Mouse (Mus musculus) forebrain, embryonic 15.5 days (tissue): ENCODE measurements around the gene A630023A22Rik. TPM values are rescaled to one million over a fixed set of nuclear protein-coding genes. Genes with fewer than 3 reads are reported as not detected.

ENCODE experiments used
- ATAC-seq: fragments of 200-750 bp; cut with Nextera tagmentation; replicated peaks from 2 replicates; pipeline ENCODE4 v1.8.0; 2017; ENCODE audit warnings: mild to moderate bottlenecking, moderate TSS enrichment, moderate library complexity
- H3K27ac ChIP-seq: fragments of 300-500 bp; sonication (generic); replicated peaks from 2 replicates; pipeline ENCODE4 v1.5.1; 2015; ENCODE audit warnings: mild to moderate bottlenecking, inconsistent platforms
- H3K27me3 ChIP-seq: fragments of 300-500 bp; sonication (generic); 2 replicates; pipeline ENCODE4 v1.6.1; 2015; ENCODE audit warnings: inconsistent platforms
- H3K36me3 ChIP-seq: fragments of 300-500 bp; sonication (generic); 2 replicates; pipeline ENCODE4 v1.6.1; 2015; ENCODE audit warnings: mild to moderate bottlenecking, inconsistent platforms
- H3K4me1 ChIP-seq: fragments of 300-500 bp; sonication (generic); 2 replicates; pipeline ENCODE4 v1.6.1; 2015; ENCODE audit warnings: inconsistent platforms
- H3K4me2 ChIP-seq: fragments of 300-500 bp; sonication (generic); replicated peaks from 2 replicates; pipeline ENCODE4 v1.6.1; 2015; ENCODE audit warnings: mild to moderate bottlenecking, inconsistent platforms
- H3K4me3 ChIP-seq: fragments of 300-500 bp; sonication (generic); 2 replicates; pipeline ENCODE4 v1.5.1; 2015; ENCODE audit warnings: mild to moderate bottlenecking, inconsistent platforms
- H3K9ac ChIP-seq: fragments of 300-500 bp; sonication (generic); replicated peaks from 2 replicates; pipeline ENCODE4 v1.6.1; 2015; ENCODE audit warnings: mild to moderate bottlenecking, inconsistent platforms
- H3K9me3 ChIP-seq: fragments of 300-500 bp; sonication (generic); 2 replicates; pipeline ENCODE4 v1.6.1; 2016; ENCODE audit warnings: inconsistent platforms
- WGBS: fragments of 180-500 bp; shearing (Covaris S2); methylation state at CpG from one replicate; pipeline ENCODE4 v1.1.7; 2015; ENCODE audit warnings: mixed read lengths; 5-methylcytosine and 5-hydroxymethylcytosine counted together
- polyA plus RNA-seq: library from polyadenylated mRNA; unstranded; fragments of >200 nt; fragmentation: Nextera tagmentation; extraction: Ambion mirVana; gene quantifications from 2 replicates; pipeline ENCODE4 v1.2.1, GENCODE M21; 2015

Gene A630023A22Rik
- polyA plus RNA-seq, 1 experiment from 2014 or later: not detected

DNA sequence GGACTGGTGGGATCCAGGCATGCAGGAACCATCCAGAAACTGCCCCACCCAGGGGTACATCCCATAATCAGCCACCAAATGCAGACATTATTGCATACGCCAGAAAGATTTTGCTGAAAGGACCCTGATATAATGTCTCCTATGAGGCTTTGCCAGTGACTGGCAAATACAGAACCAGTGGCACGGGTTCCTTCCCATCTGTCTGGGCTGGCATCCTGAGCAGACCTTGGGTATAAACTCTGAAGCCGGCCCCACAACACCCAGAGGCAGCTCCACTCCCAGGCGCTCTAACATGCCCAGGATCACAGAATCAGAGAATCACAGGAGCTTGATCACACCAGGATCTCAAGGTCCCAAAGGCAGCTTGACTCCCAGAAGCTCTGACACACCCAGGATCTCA, 11.8 kb upstream of the A630023A22Rik start:
- WGBS: 80% methylated on average over 4 of the region's 4 CpGs
- Histone ChIP-seq H3K27ac (no peak overlapping the region), H3K9me3 (no peaks in the 10 kb centered on the region), H3K4me2 (no peak overlapping the region), H3K9ac (no peak overlapping the region), H3K4me1 (no peaks in the 10 kb centered on the region), H3K27me3 (no peaks in the 10 kb centered on the region), H3K4me3 (no peak overlapping the region), H3K36me3 (no peaks in the 10 kb centered on the region)
- ATAC-seq: no peak

DNA sequence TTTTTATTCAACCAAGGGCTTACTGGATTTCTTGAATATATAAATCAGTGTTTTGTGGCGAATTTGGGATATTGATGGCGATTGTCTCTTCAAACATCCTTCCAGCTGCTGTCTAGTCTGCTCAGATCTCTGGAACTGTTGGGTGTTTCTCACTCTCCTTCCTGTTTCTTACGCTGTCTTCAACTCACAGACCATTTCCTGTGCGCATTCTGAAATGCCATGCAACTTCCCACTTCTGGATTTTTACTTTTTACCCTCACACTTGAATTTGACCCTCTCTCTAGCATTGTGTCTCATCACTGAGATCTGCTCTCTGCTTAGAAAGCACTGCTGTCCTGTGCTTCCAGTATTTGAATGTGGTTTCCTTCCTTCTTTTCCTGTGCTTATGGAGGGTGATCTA, 5.0 kb upstream of the A630023A22Rik start:
- WGBS: 81% methylated on average over 4 of the region's 4 CpGs

DNA sequence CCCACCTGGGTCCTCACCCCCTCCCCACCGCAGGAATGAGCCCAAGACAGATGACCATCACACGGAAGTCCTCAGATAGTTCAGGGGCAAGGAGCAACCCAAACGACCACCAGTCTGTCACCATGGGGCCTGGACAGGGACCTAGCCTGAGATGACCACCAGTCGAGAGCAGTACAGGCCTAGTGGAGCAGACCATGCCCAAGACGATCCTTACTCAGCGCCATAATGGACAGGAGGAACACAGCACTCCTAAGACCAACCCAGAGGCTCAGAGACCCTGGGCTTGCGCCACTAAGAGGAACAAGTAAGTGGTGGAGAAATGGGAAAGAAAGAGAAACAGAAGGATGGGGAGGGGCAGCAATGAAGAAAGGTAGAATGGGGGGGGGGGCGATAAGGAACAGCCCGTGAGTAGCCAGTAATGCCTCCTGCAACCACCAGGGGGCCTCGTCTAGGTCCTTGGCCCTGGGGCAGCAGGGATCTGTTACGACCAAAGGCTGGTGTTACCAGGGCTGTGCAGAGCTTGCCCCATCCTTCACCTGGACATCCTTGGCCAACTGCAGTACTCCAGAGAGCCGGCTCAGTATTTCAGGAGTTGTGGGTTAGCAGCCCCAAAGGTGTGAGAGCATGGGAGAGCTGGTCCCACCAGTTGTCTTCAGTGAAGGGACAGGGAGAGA, 4.0 kb upstream of the A630023A22Rik start:
- H3K9me3 ChIP-seq: no peaks in the 10 kb centered on the region
- no peaks in the 10 kb centered on the region for H3K4me1 ChIP-seq
- H3K27me3 ChIP-seq: no peaks in the 10 kb centered on the region
- no peak for ATAC-seq
- H3K4me3 ChIP-seq: no peak overlapping the region
- H3K36me3 ChIP-seq: no peaks in the 10 kb centered on the region
- no peak overlapping the region for H3K9ac ChIP-seq
- WGBS: 58% methylated on average over 11 of the region's 12 CpGs
- H3K4me2 ChIP-seq: no peak overlapping the region
- no peak overlapping the region for H3K27ac ChIP-seq

More for the DNA sequence above, 5.0 kb upstream of the A630023A22Rik start:
- H3K9ac ChIP-seq: no peak overlapping the region
- no peak overlapping the region for H3K4me2 ChIP-seq
- no peak overlapping the region for H3K4me3 ChIP-seq
- no peaks in the 10 kb centered on the region for H3K27me3 ChIP-seq
- no peaks in the 10 kb centered on the region for H3K9me3 ChIP-seq
- no peaks in the 10 kb centered on the region for H3K36me3 ChIP-seq
- no peak overlapping the region for H3K27ac ChIP-seq
- no peaks in the 10 kb centered on the region for H3K4me1 ChIP-seq
- no peak for ATAC-seq

DNA sequence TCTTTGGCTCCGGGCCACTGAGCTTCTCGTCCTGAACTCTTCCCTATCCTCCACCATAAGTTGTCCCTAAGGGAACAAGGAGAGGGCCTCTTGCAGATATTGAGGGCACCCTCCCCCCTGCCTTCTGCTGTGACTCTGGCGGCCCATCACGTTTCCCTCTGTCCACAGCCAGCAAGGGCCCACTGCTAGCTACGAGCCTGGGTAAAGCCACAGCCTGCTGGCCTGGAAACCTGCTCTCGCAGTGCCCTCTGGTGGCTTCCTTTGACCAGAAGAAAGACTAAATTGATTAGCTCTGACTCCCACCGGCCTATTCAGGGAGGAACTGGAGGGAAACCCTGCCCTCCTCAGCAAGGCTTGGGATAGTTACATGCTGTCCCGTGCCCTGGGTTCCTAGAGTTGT, 2.3 kb upstream of the A630023A22Rik start:
- H3K27me3 ChIP-seq: no peaks in the 10 kb centered on the region
- H3K4me3 ChIP-seq: no peak overlapping the region
- ATAC-seq: no peak; the same call in 1 of the 2 replicates
- no peak overlapping the region for H3K9ac ChIP-seq
- WGBS: 22% methylated on average over 8 of the region's 8 CpGs
- no peaks in the 10 kb centered on the region for H3K36me3 ChIP-seq
- H3K4me2 ChIP-seq: no peak overlapping the region
- H3K4me1 ChIP-seq: no peaks in the 10 kb centered on the region
- no peaks in the 10 kb centered on the region for H3K9me3 ChIP-seq
- no peak overlapping the region for H3K27ac ChIP-seq

DNA sequence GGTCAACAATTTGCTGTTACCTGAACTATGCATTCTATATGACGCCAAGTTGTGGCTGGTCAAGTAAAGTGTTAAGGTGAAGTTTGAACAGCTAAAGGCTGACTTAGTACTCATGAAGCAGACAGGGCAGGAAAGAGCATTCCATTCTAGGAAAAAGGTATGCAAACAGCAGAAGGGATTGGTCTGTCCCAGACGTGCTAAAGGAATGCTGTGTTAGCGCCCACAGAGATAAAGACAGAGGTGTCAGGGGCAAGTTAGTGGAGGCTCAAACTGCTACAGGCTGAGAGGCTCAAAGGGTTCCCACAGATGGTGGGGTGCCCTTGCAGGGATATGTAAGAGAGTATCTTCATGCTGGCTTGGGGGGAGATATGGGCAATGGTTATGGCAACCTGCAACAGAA, 1.3 kb upstream of the A630023A22Rik start:
- H3K9me3 ChIP-seq: no peaks in the 10 kb centered on the region
- H3K27ac ChIP-seq: no peak overlapping the region
- H3K4me1 ChIP-seq: no peaks in the 10 kb centered on the region
- no peak overlapping the region for H3K9ac ChIP-seq
- no peaks in the 10 kb centered on the region for H3K36me3 ChIP-seq
- no peak for ATAC-seq
- no peak overlapping the region for H3K4me3 ChIP-seq
- no peaks in the 10 kb centered on the region for H3K27me3 ChIP-seq
- no peak overlapping the region for H3K4me2 ChIP-seq
- 91% methylated on average over 3 of the region's 3 CpGs for WGBS

DNA sequence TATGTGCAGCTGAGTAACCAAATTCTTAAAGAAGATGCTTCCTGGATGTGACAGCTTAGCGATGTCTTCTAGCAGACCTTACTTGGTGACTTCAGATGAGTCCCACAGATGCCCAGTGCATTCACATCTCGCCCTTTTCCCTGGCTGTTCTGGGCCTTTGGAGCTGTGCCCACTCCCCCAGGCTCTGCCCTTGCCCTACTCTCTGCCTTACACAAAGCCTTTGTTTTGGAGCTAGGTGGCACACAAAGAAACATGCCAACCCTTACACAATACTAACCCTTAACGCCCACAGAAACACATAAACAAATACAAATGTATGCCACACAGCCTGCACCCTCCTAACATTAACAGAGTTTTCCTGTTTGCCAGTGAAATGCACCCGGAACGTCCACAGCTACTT, 6.4 kb downstream of the A630023A22Rik start:
- Histone ChIP-seq H3K27ac (no peak overlapping the region), H3K36me3 (no peaks in the 10 kb centered on the region), H3K4me1 (no peaks in the 10 kb centered on the region), H3K4me2 (no peak overlapping the region), H3K4me3 (no peak overlapping the region), H3K27me3 (no peaks in the 10 kb centered on the region), H3K9me3 (no peaks in the 10 kb centered on the region), H3K9ac (no peak overlapping the region)
- 62% methylated on average over 5 of the region's 5 CpGs for WGBS
- no peak for ATAC-seq

DNA sequence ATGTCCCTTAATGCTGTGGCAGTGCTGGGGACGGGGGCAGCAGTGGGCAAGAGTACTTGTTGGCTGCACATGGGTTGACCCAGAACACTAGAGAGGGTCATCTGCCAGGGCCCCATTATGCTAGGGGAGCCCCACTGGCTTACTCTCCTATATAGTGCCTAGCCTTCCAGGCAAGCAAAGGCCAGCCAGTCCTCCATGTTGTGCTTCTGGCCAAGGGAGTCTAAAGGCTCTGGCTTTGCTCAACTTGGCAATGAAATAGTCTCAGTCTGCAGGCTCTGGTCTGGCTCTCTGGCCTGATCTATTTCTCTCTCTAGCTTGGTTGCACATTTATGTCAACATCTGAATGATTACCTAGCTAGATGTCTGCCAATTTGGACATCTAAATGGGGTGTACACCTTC, 9.7 kb downstream of the A630023A22Rik start:
- H3K4me3 ChIP-seq: no peak overlapping the region
- no peaks in the 10 kb centered on the region for H3K36me3 ChIP-seq
- ATAC-seq: no peak
- H3K4me2 ChIP-seq: no peak overlapping the region
- H3K4me1 ChIP-seq: no peaks in the 10 kb centered on the region
- H3K27me3 ChIP-seq: no peaks in the 10 kb centered on the region
- WGBS: 77% methylated on average over 1 of the region's 1 CpGs
- H3K9me3 ChIP-seq: no peaks in the 10 kb centered on the region
- no peak overlapping the region for H3K27ac ChIP-seq
- no peak overlapping the region for H3K9ac ChIP-seq

DNA sequence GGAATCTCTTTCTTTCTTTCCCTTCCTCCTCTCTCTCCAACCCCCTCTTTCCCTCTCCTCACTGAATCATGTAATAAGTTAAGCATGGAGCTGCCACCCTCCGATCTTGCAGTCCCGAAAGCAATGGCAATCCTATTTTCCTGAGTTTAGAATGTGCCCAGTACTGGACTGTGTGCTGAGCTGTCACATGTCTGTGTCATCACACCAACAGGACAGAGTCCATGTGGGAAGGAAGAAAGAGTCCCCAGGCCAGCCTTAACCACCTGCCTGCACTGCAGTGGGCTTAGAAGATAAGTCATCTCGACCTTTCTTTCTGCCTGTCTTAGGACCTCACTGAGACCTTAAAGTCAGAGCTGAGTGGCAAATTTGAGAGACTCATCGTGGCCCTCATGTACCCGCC, 11.1 kb downstream of the A630023A22Rik start:
- H3K36me3 ChIP-seq: no peaks in the 10 kb centered on the region
- H3K27me3 ChIP-seq: no peaks in the 10 kb centered on the region
- ATAC-seq: no peak
- H3K4me1 ChIP-seq: no peaks in the 10 kb centered on the region
- no peak overlapping the region for H3K4me3 ChIP-seq
- H3K27ac ChIP-seq: no peak overlapping the region
- H3K4me2 ChIP-seq: no peak overlapping the region
- H3K9me3 ChIP-seq: no peaks in the 10 kb centered on the region
- 89% methylated on average over 5 of the region's 5 CpGs for WGBS
- no peak overlapping the region for H3K9ac ChIP-seq

DNA sequence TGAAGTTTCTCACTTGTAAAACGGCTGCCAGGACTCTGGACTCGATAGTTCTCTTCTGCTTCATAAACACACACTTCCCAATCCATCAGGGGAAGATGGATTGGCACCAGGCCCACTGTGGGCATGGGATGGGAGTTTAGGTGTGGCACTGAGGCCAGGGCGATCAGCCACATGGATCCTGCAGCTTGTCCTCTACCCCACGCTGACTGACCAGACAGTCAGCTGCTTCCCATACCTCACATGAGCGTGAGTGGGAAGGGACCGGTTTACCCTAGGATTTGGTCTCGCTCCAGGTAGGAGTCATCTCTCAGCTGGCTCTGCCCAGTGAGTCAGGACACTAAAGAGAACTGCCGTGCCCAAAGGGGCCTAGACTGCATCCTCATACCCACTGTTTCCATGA, 12.8 kb downstream of the A630023A22Rik start:
- H3K9me3 ChIP-seq: no peaks in the 10 kb centered on the region
- no peaks in the 10 kb centered on the region for H3K4me1 ChIP-seq
- no peak for ATAC-seq
- H3K9ac ChIP-seq: no peak overlapping the region
- H3K27ac ChIP-seq: no peak overlapping the region
- no peak overlapping the region for H3K4me2 ChIP-seq
- 91% methylated on average over 8 of the region's 8 CpGs for WGBS
- no peak overlapping the region for H3K4me3 ChIP-seq
- H3K27me3 ChIP-seq: no peaks in the 10 kb centered on the region
- no peaks in the 10 kb centered on the region for H3K36me3 ChIP-seq

DNA sequence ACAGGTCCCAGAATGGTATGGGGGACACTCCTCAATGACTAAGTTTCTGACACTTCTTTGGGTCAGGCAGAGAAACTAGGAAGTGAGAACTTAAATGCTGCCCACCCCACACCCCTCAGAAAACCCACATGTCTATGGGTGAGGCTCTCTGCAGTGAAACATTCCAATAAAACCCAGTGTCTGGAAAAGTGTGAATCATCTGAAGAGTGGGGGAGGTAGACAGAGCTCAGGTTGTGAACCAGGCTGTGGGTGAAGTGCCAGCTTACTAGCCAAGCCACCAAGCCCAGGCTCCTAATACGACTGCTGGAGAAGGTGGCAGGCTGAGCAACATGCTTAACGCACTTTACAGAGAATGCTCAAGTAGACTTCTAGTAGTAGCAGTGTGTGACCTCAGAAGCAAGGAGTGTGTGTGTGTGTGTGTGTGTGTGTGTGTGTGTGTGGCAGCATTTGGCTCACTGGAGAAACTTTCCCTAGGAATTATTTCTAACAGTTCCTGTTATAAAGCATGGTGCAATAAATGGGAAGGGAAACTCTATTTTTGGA, 14.6 kb downstream of the A630023A22Rik start:
- no peaks in the 10 kb centered on the region for H3K36me3 ChIP-seq
- H3K4me2 ChIP-seq: no peak overlapping the region
- no peak overlapping the region for H3K9ac ChIP-seq
- H3K4me3 ChIP-seq: no peak overlapping the region
- no peak overlapping the region for H3K27ac ChIP-seq
- no peak for ATAC-seq
- no peaks in the 10 kb centered on the region for H3K4me1 ChIP-seq
- WGBS: 83% methylated on average over 2 of the region's 2 CpGs
- no peaks in the 10 kb centered on the region for H3K27me3 ChIP-seq
- H3K9me3 ChIP-seq: no peaks in the 10 kb centered on the region

DNA sequence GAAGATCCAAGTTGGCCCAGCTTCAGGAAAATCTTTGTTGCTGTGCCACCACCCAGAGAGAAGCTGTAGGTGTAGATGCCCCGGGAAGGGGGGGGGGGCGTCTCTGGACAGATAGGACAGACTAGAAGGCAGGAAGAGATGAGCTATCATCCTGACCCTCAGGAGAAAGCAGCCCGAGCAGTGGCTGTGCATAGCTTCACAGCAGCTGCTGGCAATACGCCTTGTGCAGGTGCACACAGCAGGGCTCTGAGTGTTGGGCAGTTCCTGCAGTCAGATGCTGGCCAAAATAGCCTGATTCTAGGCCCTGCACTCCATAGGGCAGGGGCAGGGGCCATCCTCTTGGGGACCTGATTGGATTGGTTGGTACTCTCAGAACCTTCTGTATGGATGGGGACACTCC, 15.7 kb downstream of the A630023A22Rik start:
- no peak overlapping the region for H3K27ac ChIP-seq
- H3K9me3 ChIP-seq: no peaks in the 10 kb centered on the region
- H3K9ac ChIP-seq: no peak overlapping the region
- no peak overlapping the region for H3K4me3 ChIP-seq
- H3K36me3 ChIP-seq: no peaks in the 10 kb centered on the region
- no peak overlapping the region for H3K4me2 ChIP-seq
- H3K4me1 ChIP-seq: no peaks in the 10 kb centered on the region
- ATAC-seq: no peak
- H3K27me3 ChIP-seq: no peaks in the 10 kb centered on the region
- WGBS: 64% methylated on average over 4 of the region's 4 CpGs

DNA sequence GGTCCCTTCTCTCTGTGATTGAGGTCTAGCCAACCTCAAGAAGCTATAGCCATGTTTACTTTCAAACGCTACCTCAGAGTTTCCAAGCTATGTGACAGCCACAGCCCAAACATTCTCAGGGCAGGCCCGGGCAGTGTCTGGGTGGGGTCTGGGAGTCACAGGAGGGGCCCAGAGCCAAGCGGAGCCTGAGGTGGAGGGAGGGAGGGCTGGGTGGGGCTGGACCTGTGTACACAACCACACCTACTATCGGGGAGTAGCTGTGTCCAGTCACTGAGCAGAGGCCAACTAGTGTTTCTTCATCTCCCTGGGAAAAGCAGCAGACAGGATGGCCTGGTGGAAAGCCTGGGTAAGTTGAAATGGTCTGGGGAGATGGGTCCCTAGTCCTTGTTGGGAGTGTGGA, 16.8 kb downstream of the A630023A22Rik start, which contains the start of gene Anxa8:
TSS of gene Anxa8 (plus strand) at position 251 of the 400 bp plus-strand sequence.
- no peak within 1 kb of the TSS for H3K4me2 ChIP-seq
- no peak for ATAC-seq
- H3K36me3 ChIP-seq: no peaks in the 10 kb centered on the region
- 70% methylated on average over 4 of the region's 4 CpGs for WGBS
- H3K9ac ChIP-seq: no peak within 1 kb of the TSS
- no peaks in the 10 kb centered on the region for H3K4me1 ChIP-seq
- no peaks in the 10 kb centered on the region for H3K9me3 ChIP-seq
- no peaks in the 10 kb centered on the region for H3K27me3 ChIP-seq
- no peak within 1 kb of the TSS for H3K27ac ChIP-seq
- H3K4me3 ChIP-seq: no peak within 1 kb of the TSS
